In genomic region chr2:166694616-166695015, GRCm38 (mm10) we compare ENCODE assay signal across 16 mouse cellular contexts. TPM values are rescaled to one million over a fixed set of nuclear protein-coding genes. Genes with fewer than 3 reads are reported as not detected.
DNase-seq lines count a peak whose midpoint lies in the region; ATAC-seq lines count a peak whose summit lies in the region.
"Had no signal": no experiment of that assay in that cellular context is flagged by ENCODE, and none has a peak within 500 bp of the region (broad histone marks: within the 10 kb centered on the region; RNA-seq: fewer than 3 reads in every experiment).

No protein-coding gene starts in this region.

- DNase-seq in 416B (ENCODE audit: low read depth) = peak; percentile 28
- DNase-seq in R1 (ENCODE audit: low read depth, low spot score) = peak; percentile 90
- DNase-seq in frontal cortex, postnatal 36 days (ENCODE audit: low spot score in 2 of 2) = no peak
- no peak for DNase-seq in adipocyte (ENCODE audit: low spot score)
- DNase-seq: adrenal gland, adult 8-10 months; cerebellum, adult 18-20 months; cerebellum, postnatal 36 days; gastrocnemius, postnatal 36 days; lung, embryonic 14.5 days; lung, postnatal 4 days; thymus, postnatal 36 days had no signal

- peak; percentile 67 for ATAC-seq in erythroid progenitor cell, adult 5-6 weeks (replicated peaks; ENCODE audit: low FRiP score, poor library complexity, severe bottlenecking)
- ATAC-seq in megakaryocyte, adult 5-6 weeks (ENCODE audit: poor library complexity, severe bottlenecking) = peak; percentile 39
- ATAC-seq in frontal cortex, adult (ENCODE audit: low TSS enrichment) = no peak
- ATAC-seq: intestine, embryonic 15.5 days; midbrain, embryonic 13.5 days had no signal

RNA-seq across cellular contexts. Expression of gene Prex1, which starts 19.0 kb away (rescaled TPM):
- 24.9 and 86.4 TPM in 2 replicates for total RNA-seq in erythroid progenitor cell, adult 5-6 weeks (2015; ENCODE audit: low replicate concordance)
- 60.8 and 88.9 TPM in 2 replicates for total RNA-seq in erythroid progenitor cell, adult 5-6 weeks (2017; ENCODE audit: low replicate concordance)
- 75.3 and 85.4 TPM in 2 replicates for total RNA-seq in megakaryocyte, adult 5-6 weeks (2015)
- 61.1 and 73.3 TPM in 2 replicates for total RNA-seq in megakaryocyte, adult 5-6 weeks (2017)

Comparison
In these comparisons a context has a peak if more than half of its experiments do, and no peak if none do; other contexts are left out.
1. DNase-seq: peak in 416B (single experiment) and R1 (single experiment); none in frontal cortex, postnatal 36 days (0 of 2) and adipocyte (single experiment).